ENCODE assay signal across 9 mouse cellular contexts in the genomic region with DNA sequence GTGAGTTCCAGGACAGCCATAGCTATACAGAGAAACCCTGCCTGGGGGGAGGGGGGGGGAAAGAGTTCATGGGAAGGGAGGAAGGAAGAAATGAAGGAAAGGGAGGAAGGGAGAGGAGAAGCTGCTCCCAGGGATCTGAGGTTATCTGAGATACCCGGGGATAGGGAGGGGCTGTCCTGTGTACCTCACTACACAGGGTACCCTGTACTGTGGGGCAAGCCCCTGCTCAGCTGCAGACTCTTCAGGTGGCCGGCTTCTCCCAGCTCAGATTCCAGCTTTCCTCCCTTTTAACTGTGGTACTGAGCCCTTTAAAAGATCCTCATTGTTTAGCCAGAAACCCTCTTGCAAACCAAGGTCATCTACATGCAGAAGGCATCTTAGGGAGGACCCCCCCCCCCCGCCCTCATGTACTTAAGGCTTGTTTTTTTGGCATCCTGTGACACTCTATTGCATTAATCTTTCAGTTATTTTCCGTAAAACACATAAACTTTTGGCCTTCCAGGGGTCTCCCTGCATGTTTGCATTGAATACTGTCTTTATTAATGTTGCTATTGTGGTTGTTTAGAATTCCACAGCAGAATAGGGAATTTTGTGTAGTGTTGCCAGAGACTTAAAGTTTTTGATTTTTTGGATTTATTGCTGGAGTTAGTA. TPM values are rescaled to one million over a fixed set of nuclear protein-coding genes. Genes with fewer than 3 reads are reported as not detected.
DNase-seq lines count a peak whose midpoint lies in the region; ATAC-seq lines count a peak whose summit lies in the region.
"Had no signal": no experiment of that assay in that cellular context is flagged by ENCODE, and none has a peak within 500 bp of the region (broad histone marks: within the 10 kb centered on the region; RNA-seq: fewer than 3 reads in every experiment).

No protein-coding gene starts in this region.

- H3K4me3 ChIP-seq in forebrain, embryonic 16.5 days (replicated peaks; ENCODE audit: low read length): no peak overlapping the region
- no peak overlapping the region for H3K4me3 ChIP-seq in forebrain, embryonic 12.5 days (replicated peaks)
- H3K4me3 ChIP-seq in midbrain, embryonic 13.5 days (replicated peaks): no peak overlapping the region
- H3K4me3 ChIP-seq in midbrain, embryonic 11.5 days (ENCODE audit: low read depth, low read length): no peak overlapping the region
- H3K4me3 ChIP-seq in limb, embryonic 12.5 days (replicated peaks): no peak overlapping the region

- no peaks in the 10 kb centered on the region for H3K9me3 ChIP-seq in forebrain, embryonic 16.5 days (ENCODE audit: control insufficient read depth, low read length)
- H3K9me3 ChIP-seq in forebrain, embryonic 12.5 days: no peaks in the 10 kb centered on the region
- no peaks in the 10 kb centered on the region for H3K9me3 ChIP-seq in midbrain, embryonic 13.5 days
- no peaks in the 10 kb centered on the region for H3K9me3 ChIP-seq in midbrain, embryonic 11.5 days (ENCODE audit: control insufficient read depth, low read length)
- H3K9me3 ChIP-seq in limb, embryonic 12.5 days: no peaks in the 10 kb centered on the region

- 34% methylated on average over 4 of the region's 4 CpGs for WGBS in forebrain, embryonic 16.5 days
- WGBS in forebrain, embryonic 12.5 days: 58% methylated on average over 4 of the region's 4 CpGs
- 65% methylated on average over 4 of the region's 4 CpGs for WGBS in midbrain, embryonic 13.5 days
- WGBS in midbrain, embryonic 11.5 days: 66% methylated on average over 4 of the region's 4 CpGs
- WGBS in limb, embryonic 12.5 days: 34% methylated on average over 4 of the region's 4 CpGs

- no peaks in the 10 kb centered on the region for H3K27me3 ChIP-seq in forebrain, embryonic 16.5 days (replicated peaks; ENCODE audit: control insufficient read depth, insufficient read depth, low read length)
- no peaks in the 10 kb centered on the region for H3K27me3 ChIP-seq in forebrain, embryonic 12.5 days
- H3K27me3 ChIP-seq in midbrain, embryonic 13.5 days: no peaks in the 10 kb centered on the region
- no peaks in the 10 kb centered on the region for H3K27me3 ChIP-seq in midbrain, embryonic 11.5 days (ENCODE audit: control insufficient read depth, insufficient read depth, low read length)
- no peaks in the 10 kb centered on the region for H3K27me3 ChIP-seq in limb, embryonic 12.5 days

- H3K27ac ChIP-seq in forebrain, embryonic 16.5 days (ENCODE audit: low read length): peak overlapping the region; percentile 64
- H3K27ac ChIP-seq in forebrain, embryonic 12.5 days: no peak overlapping the region
- H3K27ac ChIP-seq in midbrain, embryonic 13.5 days: peak overlapping the region; percentile 37; the same call in 1 of the 2 replicates
- H3K27ac ChIP-seq in midbrain, embryonic 11.5 days (ENCODE audit: low read depth, low read length): no peak overlapping the region
- peak overlapping the region; percentile 87 for H3K27ac ChIP-seq in limb, embryonic 12.5 days

- no peak for DNase-seq in midbrain, embryonic 11.5 days (ENCODE audit: low spot score, missing footprints)
- no peak for DNase-seq in spleen, postnatal 14 days (ENCODE audit: low spot score in 2 of 2)
- DNase-seq in right cerebral cortex, postnatal 10 days (ENCODE audit: low spot score in 2 of 2): no peak
- no peak for DNase-seq in cerebellum, postnatal 36 days
- DNase-seq: right cerebral cortex, postnatal 25 days had no signal

- peaks cover 15% of the 10 kb centered on the region for H3K4me1 ChIP-seq in forebrain, embryonic 16.5 days (replicated peaks; ENCODE audit: control insufficient read depth, insufficient read depth, low read length)
- H3K4me1 ChIP-seq in forebrain, embryonic 12.5 days: peaks cover 20% of the 10 kb centered on the region
- peaks cover 12% of the 10 kb centered on the region for H3K4me1 ChIP-seq in midbrain, embryonic 13.5 days (replicated peaks)
- peaks cover 2% of the 10 kb centered on the region; the same call in 1 of the 2 replicates for H3K4me1 ChIP-seq in midbrain, embryonic 11.5 days (ENCODE audit: control insufficient read depth, insufficient read depth, low read length)
- H3K4me1 ChIP-seq in limb, embryonic 12.5 days (replicated peaks): peaks cover 28% of the 10 kb centered on the region

- H3K4me2 ChIP-seq in forebrain, embryonic 16.5 days (ENCODE audit: low read length): no peak overlapping the region
- no peak overlapping the region for H3K4me2 ChIP-seq in forebrain, embryonic 12.5 days
- no peak overlapping the region for H3K4me2 ChIP-seq in midbrain, embryonic 13.5 days (replicated peaks)
- no peak overlapping the region for H3K4me2 ChIP-seq in midbrain, embryonic 11.5 days
- H3K4me2 ChIP-seq in limb, embryonic 12.5 days: peak overlapping the region; percentile 19; the same call in 1 of the 2 replicates

- no peak for ATAC-seq in forebrain, embryonic 16.5 days
- ATAC-seq in forebrain, embryonic 12.5 days (ENCODE audit: low FRiP score): no peak
- ATAC-seq in midbrain, embryonic 13.5 days: no peak
- ATAC-seq in midbrain, embryonic 11.5 days (ENCODE audit: low FRiP score): no peak
- ATAC-seq in limb, embryonic 12.5 days (ENCODE audit: insufficient number of reproducible peaks, insufficient read depth, low FRiP score, low TSS enrichment, low read depth): peak; percentile 76

- no peaks in the 10 kb centered on the region for H3K36me3 ChIP-seq in forebrain, embryonic 16.5 days (ENCODE audit: control insufficient read depth, insufficient read depth)
- no peaks in the 10 kb centered on the region for H3K36me3 ChIP-seq in forebrain, embryonic 12.5 days (replicated peaks)
- H3K36me3 ChIP-seq in midbrain, embryonic 13.5 days: no peaks in the 10 kb centered on the region
- no peaks in the 10 kb centered on the region for H3K36me3 ChIP-seq in midbrain, embryonic 11.5 days (ENCODE audit: control insufficient read depth, insufficient read depth, low read length)
- no peaks in the 10 kb centered on the region for H3K36me3 ChIP-seq in limb, embryonic 12.5 days

- H3K9ac ChIP-seq in forebrain, embryonic 16.5 days (replicated peaks; ENCODE audit: low read depth, low read length): no peak overlapping the region
- H3K9ac ChIP-seq in forebrain, embryonic 12.5 days: no peak overlapping the region
- no peak overlapping the region for H3K9ac ChIP-seq in midbrain, embryonic 13.5 days (replicated peaks)
- H3K9ac ChIP-seq in midbrain, embryonic 11.5 days (ENCODE audit: low read length): no peak overlapping the region
- H3K9ac ChIP-seq in limb, embryonic 12.5 days (replicated peaks): no peak overlapping the region

RNA-seq across cellular contexts. Expression of gene Ndufv3, which starts 21.0 kb away (rescaled TPM):
- 294 and 316 TPM in 2 replicates for polyA plus RNA-seq in forebrain, embryonic 16.5 days (2015; fragmentation: Nextera tagmentation; extraction: Ambion mirVana)
- 248 TPM in 2 replicates for polyA plus RNA-seq in forebrain, embryonic 12.5 days (2016; fragmentation: Nextera tagmentation; extraction: Ambion mirVana)
- polyA plus RNA-seq in midbrain, embryonic 13.5 days (2015; fragmentation: Nextera tagmentation; extraction: Ambion mirVana): 364 and 385 TPM in 2 replicates
- polyA plus RNA-seq in midbrain, embryonic 11.5 days (2014; fragmentation: Nextera tagmentation; extraction: Ambion mirVana): 239 and 249 TPM in 2 replicates
- 241 and 250 TPM in 2 replicates for polyA plus RNA-seq in limb, embryonic 12.5 days (2016; fragmentation: Nextera tagmentation; extraction: Ambion mirVana)

RNA-seq across cellular contexts. Expression of gene Wdr4, which starts 21.2 kb away (rescaled TPM):
- polyA plus RNA-seq in forebrain, embryonic 16.5 days (2015; fragmentation: Nextera tagmentation; extraction: Ambion mirVana): 39.4 and 43.8 TPM in 2 replicates
- polyA plus RNA-seq in forebrain, embryonic 12.5 days (2016; fragmentation: Nextera tagmentation; extraction: Ambion mirVana): 43.2 and 45.6 TPM in 2 replicates
- polyA plus RNA-seq in midbrain, embryonic 13.5 days (2015; fragmentation: Nextera tagmentation; extraction: Ambion mirVana): 39.6 and 43.1 TPM in 2 replicates
- polyA plus RNA-seq in midbrain, embryonic 11.5 days (2014; fragmentation: Nextera tagmentation; extraction: Ambion mirVana): 35.4 and 39.4 TPM in 2 replicates
- 42.0 and 43.6 TPM in 2 replicates for polyA plus RNA-seq in limb, embryonic 12.5 days (2016; fragmentation: Nextera tagmentation; extraction: Ambion mirVana)

RNA-seq across cellular contexts. Expression of gene Pknox1, which starts 23.6 kb away (rescaled TPM):
- polyA plus RNA-seq in forebrain, embryonic 16.5 days (2015; fragmentation: Nextera tagmentation; extraction: Ambion mirVana): 32.2 and 36.0 TPM in 2 replicates
- polyA plus RNA-seq in forebrain, embryonic 12.5 days (2016; fragmentation: Nextera tagmentation; extraction: Ambion mirVana): 30.6 and 31.3 TPM in 2 replicates
- polyA plus RNA-seq in midbrain, embryonic 13.5 days (2015; fragmentation: Nextera tagmentation; extraction: Ambion mirVana): 23.8 and 24.6 TPM in 2 replicates
- 22.4 and 22.7 TPM in 2 replicates for polyA plus RNA-seq in midbrain, embryonic 11.5 days (2014; fragmentation: Nextera tagmentation; extraction: Ambion mirVana)
- 35.4 and 39.3 TPM in 2 replicates for polyA plus RNA-seq in limb, embryonic 12.5 days (2016; fragmentation: Nextera tagmentation; extraction: Ambion mirVana)

Comparison
In these comparisons a context has a peak if more than half of its experiments do, and no peak if none do; other contexts are left out.
1. H3K27ac ChIP-seq: peak in forebrain, embryonic 16.5 days (single experiment), midbrain, embryonic 13.5 days (single experiment) and limb, embryonic 12.5 days (single experiment); none in forebrain, embryonic 12.5 days (single experiment) and midbrain, embryonic 11.5 days (single experiment).